Mouse (Mus musculus): ENCODE measurements around the gene Hs3st3a1.

DNA sequence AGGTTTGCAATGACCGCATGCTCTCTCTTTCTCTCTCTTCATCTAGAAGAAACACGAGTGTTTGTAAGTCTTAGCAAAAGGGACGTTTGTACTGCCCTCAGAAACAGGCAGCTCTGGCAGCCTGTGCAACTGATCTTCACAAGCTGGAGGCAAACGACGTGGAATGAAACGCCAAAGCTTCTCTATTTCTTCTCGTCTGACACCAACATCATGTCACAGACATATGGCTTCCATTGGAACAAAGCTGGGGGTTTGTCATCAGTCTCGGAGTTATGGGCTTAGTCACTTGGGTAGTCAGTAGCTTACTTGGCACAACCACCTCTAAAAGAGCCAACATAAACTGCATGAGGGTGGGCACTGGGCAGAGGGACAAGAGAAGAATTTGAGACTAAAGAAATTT is 114.8 kb downstream of the Hs3st3a1 start:
- TF ChIP-seq CTCF (IDR thresholded peaks at IDR 0.05; ENCODE audit: low read depth) (no peak), EP300 (IDR thresholded peaks at IDR 0.05; ENCODE audit: low read depth) (no peak)
